Mouse (Mus musculus) T-helper 2 cell (primary cell): ENCODE measurements around the gene Pgc.

ENCODE experiments used
- in situ Hi-C: fragments of 300-600 bp; cut with MboI, MseI; formaldehyde crosslinking; loops from one replicate; pipeline ENCODE4 v1.15.1; 2025; ENCODE audit warnings: high pct_unique_total_duplicates

The Pgc gene

GRCm38 (mm10) chr17:47726566-47726965, at the start of gene Pgc:
Gene Pgc, plus strand, starts transcription at chr17:47726842.
- in situ Hi-C loops, result no loop called here

- in situ Hi-C loops, result no loop called here
Measured at GRCm38 (mm10) chr17:47678238-47678637, 48.4 kb upstream of the Pgc start.

- in situ Hi-C loops, result no loop called here
Measured at GRCm38 (mm10) chr17:47678702-47679101, 47.9 kb upstream of the Pgc start.

- in situ Hi-C loops, result loop anchor here (5.0 kb wide), 1 partner anchor 51 kb away; the partner anchor contains the start of gene Usp49
Measured at GRCm38 (mm10) chr17:47682836-47683235, 43.8 kb upstream of the Pgc start.

GRCm38 (mm10) chr17:47687409-47688343, 39.0 kb upstream of the Pgc start:
- in situ Hi-C loops, result no loop called here

GRCm38 (mm10) chr17:47688344-47688607, 38.4 kb upstream of the Pgc start, which contains the start of gene Tomm6:
Gene Tomm6, minus strand, starts transcription at chr17:47688386.
- in situ Hi-C loops, result no loop called here

- in situ Hi-C loops, result no loop called here
Measured at GRCm38 (mm10) chr17:47688608-47689575, 37.8 kb upstream of the Pgc start, which contains the start of gene Frs3. Gene Frs3, plus strand, starts transcription at chr17:47689030.

GRCm38 (mm10) chr17:47689894-47690293, 36.7 kb upstream of the Pgc start:
- in situ Hi-C loops, result loop anchor here (5.0 kb wide), 2 partner anchors 78 to 178 kb away; partner anchors contain the start of genes Bysl, Gm20517 and Med20

GRCm38 (mm10) chr17:47691650-47692049, 35.0 kb upstream of the Pgc start:
- in situ Hi-C loops, result loop anchor here (5.0 kb wide), 2 partner anchors 79 to 179 kb away; partner anchors contain the start of genes Bysl, Gm20517 and Med20

GRCm38 (mm10) chr17:47693671-47694441, 32.8 kb upstream of the Pgc start:
- in situ Hi-C loops, result loop anchor here (5.0 kb wide), 2 partner anchors 82 to 182 kb away; partner anchors contain the start of genes Bysl, Gm20517 and Med20

- in situ Hi-C loops, result loop anchor here (5.0 kb wide), 2 partner anchors 82 to 182 kb away; partner anchors contain the start of genes Bysl, Gm20517 and Med20
Measured at GRCm38 (mm10) chr17:47694442-47694502, 32.4 kb upstream of the Pgc start, which contains the start of gene Gm21981. Gene Gm21981, minus strand, starts transcription at chr17:47694455.

- in situ Hi-C loops, result loop anchor here (5.0 kb wide), 2 partner anchors 82 to 182 kb away; partner anchors contain the start of genes Bysl, Gm20517 and Med20
Measured at GRCm38 (mm10) chr17:47694503-47695336, 31.9 kb upstream of the Pgc start, which contains the start of gene Prickle4. Gene Prickle4, minus strand, starts transcription at chr17:47694736.

- in situ Hi-C loops, result no loop called here
Measured at GRCm38 (mm10) chr17:47695337-47695710, 31.3 kb upstream of the Pgc start.

GRCm38 (mm10) chr17:47698156-47698555, 28.5 kb upstream of the Pgc start:
- in situ Hi-C loops, result no loop called here

- in situ Hi-C loops, result no loop called here
Measured at GRCm38 (mm10) chr17:47699055-47699454, 27.6 kb upstream of the Pgc start.

GRCm38 (mm10) chr17:47701793-47702192, 24.8 kb upstream of the Pgc start:
- in situ Hi-C loops, result no loop called here

- in situ Hi-C loops, result no loop called here
Measured at GRCm38 (mm10) chr17:47702548-47703345, 23.9 kb upstream of the Pgc start.

- in situ Hi-C loops, result no loop called here
Measured at GRCm38 (mm10) chr17:47703556-47703955, 23.1 kb upstream of the Pgc start.

- in situ Hi-C loops, result no loop called here
Measured at GRCm38 (mm10) chr17:47704692-47705091, 21.9 kb upstream of the Pgc start.

GRCm38 (mm10) chr17:47706196-47706595, 20.4 kb upstream of the Pgc start:
- in situ Hi-C loops, result no loop called here
